Comparison of ENCODE assay signal across 35 mouse cellular contexts in the genomic region with DNA sequence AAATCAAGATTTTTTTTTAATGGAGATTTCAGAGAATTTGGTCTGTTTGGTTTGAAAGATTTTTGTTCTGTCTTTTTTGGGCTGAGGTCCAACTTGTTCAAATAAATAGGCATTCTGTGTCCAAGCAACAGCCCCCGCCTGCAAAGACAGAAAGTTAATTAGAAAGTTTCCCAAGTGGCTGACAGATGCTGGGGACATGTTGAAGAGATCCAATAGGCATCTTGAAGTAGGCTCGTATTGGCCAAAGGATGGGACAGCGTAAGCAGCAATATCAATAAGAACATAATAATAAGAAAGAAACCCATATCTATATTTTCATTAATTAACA. TPM values are rescaled to one million over a fixed set of nuclear protein-coding genes. Genes with fewer than 3 reads are reported as not detected.
DNase-seq lines count a peak whose midpoint lies in the region; ATAC-seq and TF ChIP-seq lines count a peak whose summit lies in the region.
"Had no signal": no experiment of that assay in that cellular context is flagged by ENCODE, and none has a peak within 500 bp of the region (broad histone marks: within the 10 kb centered on the region; RNA-seq: fewer than 3 reads in every experiment).

No protein-coding gene starts in this region.

- H3K27ac ChIP-seq in gastrocnemius, adult 2 months: peak overlapping the region; percentile 63
- no peak overlapping the region; the same call in 1 of the 2 replicates for H3K27ac ChIP-seq in lung, embryonic 14.5 days (ENCODE audit: low read depth)
- H3K27ac ChIP-seq in midbrain, embryonic 14.5 days (replicated peaks; ENCODE audit: low read depth, low read length): no peak overlapping the region
- H3K27ac ChIP-seq in midbrain, embryonic 11.5 days (ENCODE audit: low read depth, low read length): no peak overlapping the region
- H3K27ac ChIP-seq: heart, embryonic 10.5 days; hindbrain, embryonic 10.5 days; intestine, embryonic 15.5 days; layer of hippocampus, adult 2 months; left cerebral cortex, adult 2 months; limb, embryonic 12.5 days; liver, embryonic 15.5 days; midbrain, embryonic 12.5 days had no signal

- no peak for ATAC-seq in lung, embryonic 14.5 days (ENCODE audit: insufficient read depth)
- no peak for ATAC-seq in midbrain, embryonic 14.5 days (ENCODE audit: low FRiP score, low TSS enrichment)
- ATAC-seq in midbrain, embryonic 11.5 days (ENCODE audit: low FRiP score): no peak
- ATAC-seq: hindbrain, embryonic 16.5 days; intestine, embryonic 15.5 days; Patski had no signal

- TF ChIP-seq CTCF in gastrocnemius, adult 2 months (IDR thresholded peaks at IDR 0.05): no peak
- TF ChIP-seq CTCF in lung, embryonic 14.5 days (IDR thresholded peaks at IDR 0.05; ENCODE audit: low read depth): no peak

- H3K36me3 ChIP-seq in lung, embryonic 14.5 days (ENCODE audit: insufficient read depth): peaks cover 50% of the 10 kb centered on the region
- peaks cover 16% of the 10 kb centered on the region for H3K36me3 ChIP-seq in midbrain, embryonic 14.5 days (ENCODE audit: control insufficient read depth, insufficient read depth, low read length)
- peaks cover 5% of the 10 kb centered on the region; the same call in 1 of the 2 replicates for H3K36me3 ChIP-seq in midbrain, embryonic 11.5 days (ENCODE audit: control insufficient read depth, insufficient read depth, low read length)

- no peak for DNase-seq in gastrocnemius, adult 2 months
- no peak for DNase-seq in gastrocnemius, postnatal 14 days
- DNase-seq in lung, embryonic 14.5 days: peak; percentile 59
- no peak for DNase-seq in lung, adult 18-20 months
- DNase-seq in midbrain, embryonic 14.5 days: peak; percentile 28
- no peak for DNase-seq in midbrain, embryonic 11.5 days (ENCODE audit: low spot score, missing footprints)
- peak; percentile 60 for DNase-seq in lung, postnatal 36 days
- no peak for DNase-seq in right cerebral cortex, postnatal 25 days
- DNase-seq: adrenal gland, postnatal 10 days; cerebellum, adult 11-12 months; cerebellum, postnatal 10 days; kidney, adult 2 months; kidney, postnatal 36 days; spleen, adult 18-20 months; thymus, postnatal 14 days had no signal

- no peak overlapping the region for H3K9ac ChIP-seq in lung, embryonic 14.5 days
- H3K9ac ChIP-seq in midbrain, embryonic 14.5 days (replicated peaks; ENCODE audit: low read length): no peak overlapping the region
- H3K9ac ChIP-seq in midbrain, embryonic 11.5 days (ENCODE audit: low read length): no peak overlapping the region
- H3K9ac ChIP-seq: intestine, embryonic 15.5 days; limb, embryonic 12.5 days; liver, embryonic 15.5 days; midbrain, embryonic 12.5 days had no signal

- no peak overlapping the region for H3K4me2 ChIP-seq in lung, embryonic 14.5 days
- H3K4me2 ChIP-seq in midbrain, embryonic 14.5 days (ENCODE audit: low read length): no peak overlapping the region
- H3K4me2 ChIP-seq in midbrain, embryonic 11.5 days: no peak overlapping the region
- H3K4me2 ChIP-seq: intestine, embryonic 15.5 days; limb, embryonic 12.5 days; liver, embryonic 15.5 days; midbrain, embryonic 12.5 days had no signal

- intact Hi-C loops in gastrocnemius, adult 2 months (cut with DNase I): no loop called here
- intact Hi-C loops in gastrocnemius, postnatal 14 days (cut with DNase I; ENCODE audit: low total_unique reads): no loop called here

- no peaks in the 10 kb centered on the region for H3K27me3 ChIP-seq in lung, embryonic 14.5 days (ENCODE audit: insufficient read depth, low read length)
- no peaks in the 10 kb centered on the region for H3K27me3 ChIP-seq in midbrain, embryonic 14.5 days (ENCODE audit: control insufficient read depth, insufficient read depth, low read length)
- H3K27me3 ChIP-seq in midbrain, embryonic 11.5 days (ENCODE audit: control insufficient read depth, insufficient read depth, low read length): no peaks in the 10 kb centered on the region
- H3K27me3 ChIP-seq: intestine, embryonic 15.5 days; limb, embryonic 12.5 days; liver, embryonic 15.5 days; midbrain, embryonic 12.5 days; Patski had no signal

- H3K9me3 ChIP-seq in lung, embryonic 14.5 days (ENCODE audit: low read depth, low read length): 0 out of 2 replicates have a peak, but pooled peaks cover 3% of the 10 kb centered on the region
- no peaks in the 10 kb centered on the region for H3K9me3 ChIP-seq in midbrain, embryonic 14.5 days (ENCODE audit: control insufficient read depth, low read length)
- H3K9me3 ChIP-seq in midbrain, embryonic 11.5 days (ENCODE audit: control insufficient read depth, low read length): peaks cover 3% of the 10 kb centered on the region; the same call in 1 of the 2 replicates
- H3K9me3 ChIP-seq: intestine, embryonic 15.5 days; limb, embryonic 12.5 days; liver, embryonic 15.5 days had no signal

- H3K4me3 ChIP-seq in gastrocnemius, adult 2 months: no peak overlapping the region
- no peak overlapping the region for H3K4me3 ChIP-seq in lung, embryonic 14.5 days (ENCODE audit: low read depth, low read length)
- H3K4me3 ChIP-seq in midbrain, embryonic 14.5 days (replicated peaks; ENCODE audit: low read depth, low read length): no peak overlapping the region
- no peak overlapping the region for H3K4me3 ChIP-seq in midbrain, embryonic 11.5 days (ENCODE audit: low read depth, low read length)
- H3K4me3 ChIP-seq: erythroblast, embryonic 14.5 days; heart, embryonic 10.5 days; hindbrain, embryonic 10.5 days; intestine, embryonic 15.5 days; layer of hippocampus, adult 2 months; left cerebral cortex, adult 2 months; limb, embryonic 12.5 days; liver, embryonic 15.5 days; midbrain, embryonic 12.5 days had no signal

- 72% methylated on average over 3 of the region's 3 CpGs for WGBS in lung, embryonic 14.5 days
- WGBS in midbrain, embryonic 14.5 days: 80% methylated on average over 3 of the region's 3 CpGs
- 74% methylated on average over 3 of the region's 3 CpGs for WGBS in midbrain, embryonic 11.5 days

- H3K4me1 ChIP-seq in lung, embryonic 14.5 days (ENCODE audit: insufficient read depth): no peaks in the 10 kb centered on the region; the same call in 1 of the 2 replicates
- H3K4me1 ChIP-seq in midbrain, embryonic 14.5 days (ENCODE audit: control insufficient read depth, insufficient read depth, low read length): 0 out of 2 replicates have a peak, but pooled peaks cover 5% of the 10 kb centered on the region
- peaks cover 4% of the 10 kb centered on the region; the same call in 1 of the 2 replicates for H3K4me1 ChIP-seq in midbrain, embryonic 11.5 days (ENCODE audit: control insufficient read depth, insufficient read depth, low read length)
- H3K4me1 ChIP-seq: midbrain, embryonic 12.5 days had no signal

RNA-seq across cellular contexts. Expression of gene Ifngr1, which starts 8.3 kb away (rescaled TPM):
- total RNA-seq in gastrocnemius, adult 2 months (2021): 10 to 100 TPM; 25.4 to 31.8 TPM
- total RNA-seq in gastrocnemius, postnatal 14 days (2021): 10 to 100 TPM; 30.3 to 46.9 TPM
- polyA plus RNA-seq in lung, embryonic 14.5 days (2014; fragmentation: Nextera tagmentation; extraction: Ambion mirVana): 67.1 and 71.1 TPM in 2 replicates
- polyA plus RNA-seq in midbrain, embryonic 14.5 days (2014; fragmentation: Nextera tagmentation; extraction: Ambion mirVana): 16.6 and 23.9 TPM in 2 replicates
- 34.3 and 34.8 TPM in 2 replicates for polyA plus RNA-seq in midbrain, embryonic 11.5 days (2014; fragmentation: Nextera tagmentation; extraction: Ambion mirVana)

RNA-seq across cellular contexts. Expression of gene Il22ra2, which starts 21.7 kb away (rescaled TPM):
- total RNA-seq in gastrocnemius, adult 2 months (2021): not detected
- total RNA-seq in gastrocnemius, postnatal 14 days (2021): not detected
- not detected in 2 replicates for polyA plus RNA-seq in lung, embryonic 14.5 days (2014; fragmentation: Nextera tagmentation; extraction: Ambion mirVana)
- not detected in 2 replicates for polyA plus RNA-seq in midbrain, embryonic 14.5 days (2014; fragmentation: Nextera tagmentation; extraction: Ambion mirVana)
- not detected in 2 replicates for polyA plus RNA-seq in midbrain, embryonic 11.5 days (2014; fragmentation: Nextera tagmentation; extraction: Ambion mirVana)
- total RNA-seq: layer of hippocampus, adult 2 months; layer of hippocampus, postnatal 14 days; left cerebral cortex, adult 2 months; left cerebral cortex, postnatal 25 days; liver, adult 2 months; MEL had no signal
- polyA plus RNA-seq: erythroblast, embryonic 14.5 days; forebrain, embryonic 11.5 days; heart, embryonic 10.5 days; heart, embryonic 16.5 days; hindbrain, embryonic 10.5 days; hindbrain, embryonic 16.5 days; intestine, embryonic 15.5 days; kidney, embryonic 16.5 days; limb, embryonic 12.5 days; liver, adult 2 months; liver, embryonic 15.5 days; midbrain, embryonic 12.5 days; neural tube, embryonic 11.5 days; Patski; stomach, embryonic 16.5 days had no signal

Comparison
In these comparisons a context has a peak if more than half of its experiments do, and no peak if none do; other contexts are left out.
1. DNase-seq: peak in lung, embryonic 14.5 days (single experiment), midbrain, embryonic 14.5 days (single experiment) and lung, postnatal 36 days (single experiment); none in gastrocnemius, adult 2 months (single experiment), gastrocnemius, postnatal 14 days (single experiment), lung, adult 18-20 months (0 of 2), midbrain, embryonic 11.5 days (single experiment) and right cerebral cortex, postnatal 25 days (single experiment).